Mouse (Mus musculus): ENCODE results near the gene Toe1.
A peak's percentile ranks its signal among the peaks of the same experiment; 100 is the strongest.

DNA sequence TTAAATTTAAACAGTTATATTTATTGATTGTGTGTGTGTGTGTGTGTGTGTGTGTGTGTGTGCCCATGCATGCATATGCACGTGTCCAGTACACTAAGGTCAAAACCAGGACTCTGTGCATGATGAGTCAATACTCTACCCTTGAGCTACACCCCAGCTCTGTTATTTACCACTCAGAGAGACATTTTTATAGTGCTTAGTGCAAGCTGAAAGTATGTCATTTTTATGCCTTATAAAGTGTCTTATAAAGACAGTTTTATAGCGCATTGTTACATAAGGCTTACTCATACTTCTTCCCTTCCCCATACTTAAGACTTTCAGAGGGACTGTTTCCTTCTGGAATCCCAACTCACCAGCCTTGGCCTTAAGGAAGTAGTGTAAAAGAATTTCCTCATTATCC, 57.7 kb downstream of the Toe1 start:
- no peak for TF ChIP-seq CTCF (IDR thresholded peaks at IDR 0.05; ENCODE audit: control insufficient read depth, insufficient read depth, insufficient read length)
- TF ChIP-seq USF1 (IDR thresholded peaks at IDR 0.05; ENCODE audit: low read depth) = peak; percentile 49
